Mouse (Mus musculus): ENCODE data around the gene Gm12184. TPM values are rescaled to one million over a fixed set of nuclear protein-coding genes. Genes with fewer than 3 reads are reported as not detected.

Gene Gm12184
- polyA plus RNA-seq, 1 experiment from 2014 or later: 16.4 TPM

GRCm38 (mm10) chr11:48844309-48844708 lies 17.9 kb upstream of the Gm12184 start:
- H3K4me1 ChIP-seq: no peaks in the 10 kb centered on the region; the same call in 1 of the 2 replicates
- no peak overlapping the region for H3K9ac ChIP-seq
- H3K4me3 ChIP-seq (replicated peaks): no peak overlapping the region
- H3K27me3 ChIP-seq (replicated peaks): no peaks in the 10 kb centered on the region
- no peaks in the 10 kb centered on the region for H3K36me3 ChIP-seq
- no peak overlapping the region for H3K27ac ChIP-seq
- H3K4me2 ChIP-seq: no peak overlapping the region
- no peaks in the 10 kb centered on the region for H3K9me3 ChIP-seq
- WGBS: 53% methylated on average over 6 of the region's 6 CpGs
- ATAC-seq (ENCODE audit: insufficient read depth, low FRiP score, low read depth): no peak

DNA sequence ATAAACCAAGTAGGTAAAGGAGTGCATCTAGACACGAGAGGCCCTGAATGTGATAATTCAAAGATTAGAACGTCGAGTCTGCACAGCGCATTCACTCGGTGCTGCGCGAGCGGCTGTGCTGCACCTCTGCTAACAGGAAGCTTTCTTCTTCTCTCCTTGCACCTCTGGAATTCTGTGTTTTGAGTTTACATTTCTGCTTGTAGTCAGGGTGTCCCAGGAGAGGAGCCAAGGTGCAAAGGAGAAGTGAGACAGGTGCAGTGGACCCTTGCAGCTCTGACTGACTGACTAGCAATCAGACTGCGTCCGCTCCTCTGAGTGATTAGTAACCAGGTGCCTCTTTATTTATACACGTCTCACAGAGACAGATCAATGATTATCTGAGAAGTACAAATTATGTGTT lies 16.7 kb upstream of the Gm12184 start:
- no peak overlapping the region for H3K4me2 ChIP-seq
- no peaks in the 10 kb centered on the region for H3K9me3 ChIP-seq
- 58% methylated on average over 11 of the region's 11 CpGs for WGBS
- H3K4me3 ChIP-seq (replicated peaks): no peak overlapping the region
- no peaks in the 10 kb centered on the region for H3K27me3 ChIP-seq (replicated peaks)
- H3K36me3 ChIP-seq: no peaks in the 10 kb centered on the region
- no peak overlapping the region for H3K9ac ChIP-seq
- ATAC-seq (ENCODE audit: insufficient read depth, low FRiP score, low read depth): no peak
- H3K4me1 ChIP-seq: no peaks in the 10 kb centered on the region; the same call in 1 of the 2 replicates
- no peak overlapping the region for H3K27ac ChIP-seq

DNA sequence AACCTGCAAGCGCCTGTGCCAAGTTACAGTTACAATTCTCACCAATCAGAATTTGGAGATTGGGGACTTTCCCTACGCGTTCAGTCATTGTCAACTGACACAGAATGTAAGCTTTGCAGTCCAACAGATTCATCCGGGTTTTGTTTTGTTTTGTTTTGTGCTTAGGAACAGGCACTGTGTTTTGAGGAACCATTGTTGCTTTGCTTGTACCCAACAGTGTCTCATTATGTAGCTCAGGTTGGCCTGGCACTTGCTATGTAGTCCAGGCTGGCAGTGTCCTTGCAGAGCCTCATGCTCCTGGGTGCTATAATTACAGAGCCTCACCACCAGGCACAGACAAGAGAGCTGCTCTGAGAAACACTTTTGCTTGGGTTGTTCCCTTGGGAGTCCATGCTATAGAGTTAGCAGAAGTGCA lies 15.9 kb upstream of the Gm12184 start:
- Histone ChIP-seq H3K4me3 (replicated peaks) (no peak overlapping the region), H3K9me3 (no peaks in the 10 kb centered on the region), H3K9ac (no peak overlapping the region), H3K4me1 (no peaks in the 10 kb centered on the region; the same call in 1 of the 2 replicates), H3K36me3 (no peaks in the 10 kb centered on the region), H3K27ac (no peak overlapping the region), H3K27me3 (replicated peaks) (no peaks in the 10 kb centered on the region), H3K4me2 (no peak overlapping the region)
- no peak for ATAC-seq (ENCODE audit: insufficient read depth, low FRiP score, low read depth)
- 75% methylated on average over 4 of the region's 4 CpGs for WGBS

DNA sequence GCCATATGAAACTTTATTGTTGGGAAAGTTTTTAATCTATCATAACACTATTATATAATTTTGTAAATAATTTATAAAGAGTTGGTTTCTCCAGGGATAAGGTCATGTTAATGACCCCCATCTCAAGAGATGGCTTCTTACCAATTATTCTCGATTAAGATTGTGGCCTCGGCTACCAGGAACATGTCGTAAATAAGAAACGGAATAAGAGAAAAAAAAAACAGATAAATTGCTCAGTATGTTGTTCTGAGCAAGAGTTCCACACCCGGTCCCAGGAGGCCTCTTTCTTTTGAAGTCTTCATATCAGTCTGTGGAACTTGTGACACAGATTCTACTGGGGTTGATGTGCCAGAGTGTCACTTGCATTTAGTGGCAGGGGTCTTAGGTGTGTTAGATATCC lies 14.8 kb upstream of the Gm12184 start:
- Histone ChIP-seq H3K4me1 (peaks cover 5% of the 10 kb centered on the region), H3K4me2 (no peak overlapping the region), H3K27ac (no peak overlapping the region), H3K9me3 (no peaks in the 10 kb centered on the region), H3K36me3 (no peaks in the 10 kb centered on the region), H3K27me3 (replicated peaks) (no peaks in the 10 kb centered on the region), H3K4me3 (replicated peaks) (no peak overlapping the region), H3K9ac (no peak overlapping the region)
- ATAC-seq (ENCODE audit: insufficient read depth, low FRiP score, low read depth): no peak
- WGBS: 82% methylated on average over 5 of the region's 5 CpGs

- ATAC-seq (ENCODE audit: insufficient read depth, low FRiP score, low read depth): no peak
- Histone ChIP-seq H3K9me3 (no peaks in the 10 kb centered on the region), H3K27ac (no peak overlapping the region), H3K4me1 (peaks cover 5% of the 10 kb centered on the region), H3K4me3 (replicated peaks) (no peak overlapping the region), H3K4me2 (no peak overlapping the region), H3K27me3 (replicated peaks) (no peaks in the 10 kb centered on the region), H3K9ac (no peak overlapping the region), H3K36me3 (no peaks in the 10 kb centered on the region)
Observed at GRCm38 (mm10) chr11:48840805-48841204, 14.3 kb upstream of the Gm12184 start.

GRCm38 (mm10) chr11:48838879-48839680 lies 12.6 kb upstream of the Gm12184 start:
- 77% methylated on average over 10 of the region's 10 CpGs for WGBS
- Histone ChIP-seq H3K27me3 (replicated peaks) (no peaks in the 10 kb centered on the region), H3K4me2 (peak overlapping the region; percentile 88), H3K36me3 (no peaks in the 10 kb centered on the region), H3K9ac (no peak overlapping the region), H3K4me1 (peaks cover 5% of the 10 kb centered on the region), H3K9me3 (no peaks in the 10 kb centered on the region), H3K27ac (no peak overlapping the region), H3K4me3 (replicated peaks) (no peak overlapping the region)
- ATAC-seq (ENCODE audit: insufficient read depth, low FRiP score, low read depth): no peak

DNA sequence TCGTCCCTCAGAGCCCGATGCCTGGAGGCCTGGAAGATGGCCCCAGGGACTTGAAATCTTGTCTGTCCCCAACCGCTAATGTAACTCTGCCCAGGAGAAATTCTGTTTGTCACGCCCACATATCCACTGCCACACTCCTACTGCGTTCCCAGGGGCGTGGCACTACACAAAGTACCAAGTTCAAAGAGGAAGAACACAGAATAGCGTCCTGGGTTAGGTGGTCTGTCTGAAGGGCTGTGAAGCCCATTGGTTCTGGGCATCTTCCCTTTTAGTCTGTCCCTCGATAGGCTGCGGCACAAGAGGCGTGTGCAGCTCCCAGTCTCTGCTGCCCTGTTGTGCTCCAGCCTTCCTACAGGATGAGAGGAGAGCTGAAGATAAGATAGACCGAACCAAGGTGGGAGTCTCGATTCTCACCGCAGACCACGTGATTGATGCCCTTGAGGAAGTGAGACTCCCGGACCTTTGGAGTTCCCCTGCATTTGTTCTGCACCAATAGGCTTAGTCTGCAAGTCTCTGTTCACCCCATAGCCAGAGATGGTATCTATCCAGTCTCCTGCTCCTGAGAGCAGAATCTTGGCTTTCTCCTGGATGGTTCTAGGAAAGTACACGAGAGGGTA lies 11.8 kb upstream of the Gm12184 start:
- peak overlapping the region; percentile 88 for H3K4me2 ChIP-seq
- 2% methylated on average over 16 of the region's 16 CpGs for WGBS
- peak; percentile 30; the same call in 1 of the 2 replicates for ATAC-seq (ENCODE audit: insufficient read depth, low FRiP score, low read depth)
- H3K36me3 ChIP-seq: no peaks in the 10 kb centered on the region
- H3K4me3 ChIP-seq (replicated peaks): peak overlapping the region; percentile 65
- no peaks in the 10 kb centered on the region for H3K27me3 ChIP-seq (replicated peaks)
- H3K4me1 ChIP-seq: peaks cover 5% of the 10 kb centered on the region
- H3K9ac ChIP-seq: peak overlapping the region; percentile 51; the same call in 1 of the 2 replicates
- peak overlapping the region; percentile 42 for H3K27ac ChIP-seq
- no peaks in the 10 kb centered on the region for H3K9me3 ChIP-seq

- Histone ChIP-seq H3K9me3 (no peaks in the 10 kb centered on the region), H3K4me2 (peak overlapping the region; percentile 88), H3K4me3 (replicated peaks) (peak overlapping the region; percentile 65), H3K4me1 (peaks cover 5% of the 10 kb centered on the region), H3K36me3 (no peaks in the 10 kb centered on the region), H3K27me3 (replicated peaks) (no peaks in the 10 kb centered on the region), H3K9ac (peak overlapping the region; percentile 51), H3K27ac (peak overlapping the region; percentile 42)
- whole genome bisulfite sequencing: under 1% methylated on average over 77 of the region's 77 CpGs
- ATAC-seq (ENCODE audit: insufficient read depth, low FRiP score, low read depth): peak; percentile 17; the same call in 1 of the 2 replicates
Observed at GRCm38 (mm10) chr11:48837310-48838180, 11.1 kb upstream of the Gm12184 start.

DNA sequence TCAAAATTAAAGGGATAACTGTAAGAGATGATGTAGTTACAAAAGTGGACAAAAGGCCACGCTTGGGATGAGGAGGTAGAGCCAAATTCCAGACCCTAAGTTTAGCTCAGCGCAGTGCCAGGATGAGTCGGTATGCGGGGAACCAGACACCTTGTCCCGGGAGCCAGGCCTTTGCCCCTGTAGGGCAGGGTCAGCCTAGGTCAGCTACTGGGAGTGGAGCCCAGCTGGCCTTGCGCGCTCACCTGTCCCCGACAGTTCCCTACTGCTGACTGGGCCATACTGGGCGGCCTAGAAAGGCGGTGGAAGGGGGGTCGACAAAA lies 10.5 kb upstream of the Gm12184 start:
- peak overlapping the region; percentile 65 for H3K4me3 ChIP-seq (replicated peaks)
- no peaks in the 10 kb centered on the region for H3K9me3 ChIP-seq
- H3K27ac ChIP-seq: 0 out of 2 replicates have a peak overlapping the region, but pooled peaks have one; percentile 42
- H3K9ac ChIP-seq: peak overlapping the region; percentile 51; the same call in 1 of the 2 replicates
- peaks cover 5% of the 10 kb centered on the region for H3K4me1 ChIP-seq
- 20% methylated on average over 11 of the region's 11 CpGs for WGBS
- ATAC-seq (ENCODE audit: insufficient read depth, low FRiP score, low read depth): no peak; the same call in 1 of the 2 replicates
- no peaks in the 10 kb centered on the region for H3K36me3 ChIP-seq
- peak overlapping the region; percentile 88 for H3K4me2 ChIP-seq
- H3K27me3 ChIP-seq (replicated peaks): no peaks in the 10 kb centered on the region

DNA sequence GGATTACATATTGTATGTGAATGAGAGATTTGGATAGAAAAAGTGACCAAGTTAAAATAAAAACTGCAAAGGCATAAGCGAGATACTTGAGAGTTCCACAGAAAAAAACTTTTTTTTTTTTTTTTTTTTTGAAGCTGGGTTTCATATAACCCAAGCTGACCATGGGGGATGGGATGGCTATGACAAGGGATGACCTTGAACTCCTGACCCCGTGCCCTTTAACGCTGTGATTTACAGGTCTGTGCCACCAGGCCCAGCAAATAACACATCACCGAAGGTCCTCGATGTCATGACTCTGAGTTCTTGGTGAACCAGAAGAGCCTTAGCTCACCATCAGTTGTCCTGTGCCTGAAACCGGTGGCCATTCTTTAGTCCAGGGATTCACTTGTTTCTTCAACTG lies 9.5 kb upstream of the Gm12184 start:
- Histone ChIP-seq H3K4me3 (replicated peaks) (no peak overlapping the region), H3K4me1 (peaks cover 5% of the 10 kb centered on the region), H3K4me2 (no peak overlapping the region), H3K27ac (no peak overlapping the region), H3K9ac (no peak overlapping the region), H3K36me3 (no peaks in the 10 kb centered on the region), H3K9me3 (no peaks in the 10 kb centered on the region), H3K27me3 (replicated peaks) (no peaks in the 10 kb centered on the region)
- WGBS: 76% methylated on average over 6 of the region's 6 CpGs
- ATAC-seq (ENCODE audit: insufficient read depth, low FRiP score, low read depth): no peak

GRCm38 (mm10) chr11:48833731-48834639 lies 7.5 kb upstream of the Gm12184 start:
- H3K27me3 ChIP-seq (replicated peaks): no peaks in the 10 kb centered on the region
- no peaks in the 10 kb centered on the region for H3K9me3 ChIP-seq
- H3K9ac ChIP-seq: peak overlapping the region; percentile 46; the same call in 1 of the 2 replicates
- peak overlapping the region; percentile 77 for H3K27ac ChIP-seq
- peak; percentile 85 for ATAC-seq (ENCODE audit: insufficient read depth, low FRiP score, low read depth)
- peaks cover 5% of the 10 kb centered on the region for H3K4me1 ChIP-seq
- peak overlapping the region; percentile 62 for H3K4me3 ChIP-seq (replicated peaks)
- peak overlapping the region; percentile 62 for H3K4me2 ChIP-seq
- under 1% methylated on average over 30 of the region's 30 CpGs for WGBS
- H3K36me3 ChIP-seq: no peaks in the 10 kb centered on the region

Data from stomach, embryonic 15.5 days (tissue).